Mouse (Mus musculus) bone marrow, adult 2 months (tissue): ENCODE data around the gene Slc6a6.

Experiments
- CTCF ChIP-seq: fragments of 200-500 bp; IDR thresholded peaks from 2 replicates; pipeline ENCODE4 v1.5.1; 2011; ENCODE audit warnings: low read length, control low read depth; ENCODE audit not compliant: control insufficient read depth, insufficient read depth
- POLR2A ChIP-seq: fragments of 200-500 bp; IDR thresholded peaks from 2 replicates; pipeline ENCODE4 v1.6.1; 2011; ENCODE audit warnings: low read depth, mild to moderate bottlenecking, control low read depth, low read length, borderline replicate concordance; ENCODE audit not compliant: control insufficient read depth

DNA sequence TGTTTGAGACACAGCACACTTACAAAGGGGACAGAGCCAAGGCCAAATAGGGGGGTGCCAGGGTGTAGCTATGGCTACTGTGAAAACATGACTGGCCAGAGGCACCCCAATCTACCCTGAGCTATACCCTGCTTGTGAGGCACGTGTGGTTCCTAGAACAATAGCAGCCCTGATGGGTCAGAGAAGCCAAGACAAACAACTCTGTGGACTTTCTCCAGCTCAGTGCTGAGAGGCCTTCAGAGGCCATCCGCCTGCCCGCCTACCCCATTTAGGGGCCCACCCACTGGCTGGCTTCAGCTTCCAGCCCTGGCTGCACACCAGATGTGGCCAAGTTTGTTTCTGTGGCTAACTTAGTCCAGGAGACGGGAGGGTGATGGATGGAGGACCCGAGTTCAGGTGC, 52.6 kb downstream of the Slc6a6 start:
- no peak for TF ChIP-seq CTCF
- TF ChIP-seq POLR2A, result no peak
